Mouse (Mus musculus) liver, postnatal 0 days (tissue): ENCODE results near the gene Ick.

Source experiments
- CTCF ChIP-seq: sonication (generic); IDR thresholded peaks from 2 replicates; pipeline ENCODE4 v1.5.1; 2016; ENCODE audit warnings: antibody characterized with exemption, low read depth
- EP300 ChIP-seq: IDR thresholded peaks from 2 replicates; pipeline ENCODE4 v1.6.1; 2016; ENCODE audit warnings: antibody characterized with exemption, low read depth, mild to moderate bottlenecking

DNA sequence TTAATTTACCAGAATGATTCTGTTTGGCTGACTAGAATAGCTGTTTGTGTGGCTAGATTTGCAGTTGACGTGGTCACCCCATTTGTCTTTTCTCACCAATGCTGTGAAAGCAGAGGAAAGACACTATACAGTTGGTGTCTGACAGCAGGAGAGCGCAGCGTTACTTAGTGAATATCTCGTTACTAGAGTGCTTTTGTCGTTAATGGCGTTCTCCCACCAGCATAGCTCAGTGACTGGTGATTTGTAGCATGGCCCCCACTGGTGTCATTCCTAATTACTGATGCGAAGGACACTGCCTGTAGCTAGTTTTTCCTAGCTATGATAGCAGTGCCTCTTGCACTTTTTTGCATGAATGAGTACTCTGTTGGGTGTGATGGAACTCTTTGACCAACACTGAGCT is 26.7 kb downstream of the Ick start:
- TF ChIP-seq CTCF (no peak), EP300 (no peak)
